Mouse (Mus musculus) Patski (cell line): Measurements from ENCODE around the gene Gm11639. TPM values are rescaled to one million over a fixed set of nuclear protein-coding genes. Genes with fewer than 3 reads are reported as not detected.

Source experiments
- ATAC-seq: fragments of 100-300 bp; one replicate; pipeline ENCODE4 v1.8.0; 2021
- CTCF ChIA-PET: fragments of 350-600 bp; sonication (Branson Sonifier 250); formaldehyde crosslinking; loops from one replicate; lab custom pipeline; 2022; ENCODE audit warnings: inconsistent platforms; lab: Charles Lee
- POLR2A ChIA-PET: fragments of 350-600 bp; sonication (Branson Sonifier 250); formaldehyde crosslinking; loops from one replicate; lab custom pipeline; 2022; ENCODE audit warnings: antibody characterized with exemption, inconsistent platforms; lab: Charles Lee
- DNase-seq: peaks from one replicate; pipeline ENCODE4 v3.0.0-alpha.2; 2011; ENCODE audit warnings: low read depth, low spot score
- H3K27me3 ChIP-seq: fragments of 371-371 bp; one replicate; pipeline ENCODE4 v1.5.1; 2021
- CTCF ChIP-seq: fragments of 100-300 bp; IDR thresholded peaks from one replicate; pipeline ENCODE4 v1.5.1; 2021
- in situ Hi-C: fragments of 300-500 bp; cut with MboI; formaldehyde crosslinking; loops from 3 replicates; pipeline ENCODE4 v1.11.1; 2018; ENCODE audit warnings: low pct_unique_long_range_greater_than_20kb, mixed read lengths
- polyA plus RNA-seq: library from polyadenylated mRNA; unstranded; gene quantifications from one replicate; pipeline ENCODE4 v1.2.3, GENCODE M21; 2021

Gene Gm11639
- polyA plus RNA-seq, 1 experiment from 2014 or later: 0.04 TPM

- ATAC-seq: no peak
- no peak for TF ChIP-seq CTCF
- POLR2A ChIA-PET: no interaction called here
- in situ Hi-C loops: no loop called here
- CTCF ChIA-PET: no interaction called here
- no peak for DNase-seq
- peaks cover 4% of the 10 kb centered on the region for H3K27me3 ChIP-seq
Measured at GRCm38 (mm10) chr11:104967862-104968261, 282.4 kb downstream of the Gm11639 start.

DNA sequence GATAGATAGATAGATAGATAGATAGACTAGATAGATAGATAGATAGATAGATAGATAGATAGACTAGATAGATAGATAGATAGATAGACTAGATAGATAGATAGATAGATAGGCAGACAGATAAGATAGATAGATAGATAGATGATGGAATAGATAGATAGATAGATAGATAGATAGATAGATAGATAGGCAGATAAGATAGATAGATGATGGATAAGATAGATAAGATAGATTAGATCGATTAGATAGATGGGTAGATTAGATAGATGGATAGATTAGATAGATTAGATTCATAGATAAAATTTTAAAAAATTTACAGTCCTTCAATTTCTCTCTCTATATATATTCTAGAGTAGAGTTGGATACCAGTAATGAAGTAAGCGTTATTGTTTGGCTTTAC lies 282.9 kb downstream of the Gm11639 start:
- ChIA-PET CTCF (no interaction called here), POLR2A (interaction anchor here (0.7 kb wide), 1 partner anchor 96 kb away, joined by 4 read pairs; no protein-coding TSS in a partner anchor)
- TF ChIP-seq CTCF: no peak
- ATAC-seq (no peak), DNase-seq (no peak)
- H3K27me3 ChIP-seq: peaks cover 4% of the 10 kb centered on the region
- in situ Hi-C loops: no loop called here

DNA sequence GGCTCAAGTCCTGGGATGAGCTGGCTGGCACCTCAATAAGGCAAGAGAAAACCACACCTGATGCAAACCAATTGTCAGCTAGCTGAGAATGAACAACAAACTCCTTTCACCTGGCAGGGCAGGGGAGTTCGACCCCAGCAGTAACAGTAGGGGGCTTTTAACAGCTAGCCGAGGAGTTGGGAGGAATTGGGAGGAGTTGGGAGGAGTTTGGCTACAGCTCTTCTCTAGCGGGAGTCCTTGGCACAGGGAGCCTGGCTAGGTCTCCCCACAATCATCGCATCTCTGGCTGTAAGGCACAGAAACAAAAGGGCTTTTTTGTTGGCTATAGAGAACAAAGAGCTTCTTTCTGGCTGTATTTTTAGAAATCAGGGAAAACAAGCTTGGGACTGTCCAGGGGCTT lies 285.8 kb downstream of the Gm11639 start:
- POLR2A ChIA-PET: no interaction called here
- ATAC-seq (no peak), DNase-seq (no peak)
- CTCF ChIA-PET: interaction anchor here (1.2 to 1.7 kb wide), 2 partner anchors 9 to 15 kb away, joined by 3 read pairs; no protein-coding TSS in a partner anchor
- no peaks in the 10 kb centered on the region for H3K27me3 ChIP-seq
- in situ Hi-C loops: no loop called here
- TF ChIP-seq CTCF: no peak

- no peak for ATAC-seq
- no peak for TF ChIP-seq CTCF
- no peak for DNase-seq
- ChIA-PET CTCF (interaction anchor here (1.0 kb wide), 1 partner anchor 17 kb away, joined by 4 read pairs; no protein-coding TSS in a partner anchor), POLR2A (no interaction called here)
- no peaks in the 10 kb centered on the region for H3K27me3 ChIP-seq
- in situ Hi-C loops: no loop called here
Measured at GRCm38 (mm10) chr11:104972480-104972879, 287.0 kb downstream of the Gm11639 start.

GRCm38 (mm10) chr11:104977976-104978375 lies 292.5 kb downstream of the Gm11639 start:
- CTCF ChIA-PET: no interaction called here

GRCm38 (mm10) chr11:104981342-104982055 lies 296.0 kb downstream of the Gm11639 start:
- POLR2A ChIA-PET: no interaction called here
- in situ Hi-C loops: loop anchor here (25.0 kb wide), 1 partner anchor 394 kb away; no protein-coding TSS in a partner anchor
- no peak for ATAC-seq
- CTCF ChIA-PET: no interaction called here
- no peaks in the 10 kb centered on the region for H3K27me3 ChIP-seq
- no peak for TF ChIP-seq CTCF
- DNase-seq: no peak

More at GRCm38 (mm10) chr11:104977976-104978375, 292.5 kb downstream of the Gm11639 start:
- no peak for TF ChIP-seq CTCF
- in situ Hi-C loops: loop anchor here (25.0 kb wide), 1 partner anchor 391 kb away; no protein-coding TSS in a partner anchor
- DNase-seq: no peak
- no peak for ATAC-seq
- POLR2A ChIA-PET: no interaction called here
- H3K27me3 ChIP-seq: no peaks in the 10 kb centered on the region

DNA sequence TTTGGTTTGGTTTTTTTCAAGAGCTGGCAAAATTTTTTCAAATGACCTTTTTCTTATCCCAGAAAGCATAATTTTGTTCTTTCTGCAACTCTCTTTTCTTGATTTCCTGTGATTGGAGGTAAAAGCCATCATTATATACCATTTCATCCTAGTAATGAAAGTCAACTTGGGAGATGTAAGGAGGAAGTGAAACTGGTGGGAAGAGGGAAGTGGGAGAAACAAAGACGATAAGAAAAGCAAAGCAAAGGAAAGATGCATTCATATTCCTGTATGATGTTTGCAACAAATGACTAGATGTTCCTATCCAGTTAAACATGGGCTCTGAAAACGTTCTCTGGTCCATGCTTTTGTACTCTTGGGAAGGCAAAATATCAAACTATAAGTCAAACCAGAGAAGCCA lies 323.7 kb downstream of the Gm11639 start:
- ChIA-PET CTCF (no interaction called here), POLR2A (no interaction called here)
- ATAC-seq (no peak), DNase-seq (no peak)
- TF ChIP-seq CTCF: no peak
- no peaks in the 10 kb centered on the region for H3K27me3 ChIP-seq
- in situ Hi-C loops: no loop called here

DNA sequence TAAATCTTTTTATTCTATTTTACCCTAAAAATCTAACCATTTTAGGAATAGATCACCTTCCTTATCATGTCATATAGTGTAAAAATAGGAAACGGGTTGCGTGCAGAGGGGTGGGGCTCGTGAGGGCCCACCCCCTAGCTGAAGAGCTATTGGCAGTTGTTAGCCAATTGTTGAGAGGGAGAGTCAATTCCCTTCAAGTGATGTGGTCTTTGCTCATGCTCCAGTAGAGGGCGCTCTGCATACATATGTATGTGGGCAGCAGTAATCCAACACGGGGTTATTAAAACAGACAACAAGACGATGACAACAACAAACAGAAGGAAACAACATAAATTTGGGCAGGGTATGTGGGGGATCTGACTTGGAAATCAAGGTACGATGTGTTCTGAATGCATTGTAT lies 335.6 kb downstream of the Gm11639 start:
- ChIA-PET CTCF (no interaction called here), POLR2A (no interaction called here)
- H3K27me3 ChIP-seq: peaks cover 10% of the 10 kb centered on the region
- peak; percentile 63 for TF ChIP-seq CTCF
- in situ Hi-C loops: no loop called here
- DNase-seq (no peak), ATAC-seq (no peak)

GRCm38 (mm10) chr11:105028744-105029348 lies 343.3 kb downstream of the Gm11639 start:
- no peaks in the 10 kb centered on the region for H3K27me3 ChIP-seq
- in situ Hi-C loops: no loop called here
- no peak for DNase-seq
- POLR2A ChIA-PET: no interaction called here
- CTCF ChIA-PET: no interaction called here
- no peak for TF ChIP-seq CTCF
- ATAC-seq: no peak

DNA sequence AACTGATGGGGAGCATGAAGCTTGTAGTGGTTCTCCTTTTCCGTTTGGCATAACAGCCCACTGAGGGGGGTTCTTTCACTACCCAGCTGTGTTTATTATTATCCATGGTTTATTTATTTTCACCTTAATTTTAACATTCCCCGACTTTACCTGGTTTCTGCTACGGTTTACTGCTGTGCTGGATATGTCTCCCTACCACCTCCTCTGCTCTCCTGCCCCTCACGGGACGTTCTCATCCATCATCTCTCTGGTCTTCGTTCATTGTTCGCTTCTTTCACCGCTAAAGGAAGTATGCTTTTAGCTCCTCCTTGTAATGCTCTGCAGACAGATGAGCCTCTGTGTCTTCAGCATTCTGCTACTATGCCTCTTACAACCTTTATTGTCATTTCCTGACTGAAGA lies 344.0 kb downstream of the Gm11639 start:
- ChIA-PET CTCF (no interaction called here), POLR2A (no interaction called here)
- DNase-seq: no peak
- H3K27me3 ChIP-seq: no peaks in the 10 kb centered on the region
- in situ Hi-C loops: no loop called here
- TF ChIP-seq CTCF: no peak
- ATAC-seq: no peak

- in situ Hi-C loops: no loop called here
- H3K27me3 ChIP-seq: no peaks in the 10 kb centered on the region
- no peak for TF ChIP-seq CTCF
- ChIA-PET POLR2A (no interaction called here), CTCF (no interaction called here)
- ATAC-seq (no peak), DNase-seq (no peak)
Measured at GRCm38 (mm10) chr11:105030229-105030628, 344.7 kb downstream of the Gm11639 start.
